Mouse (Mus musculus) E14TG2a.4 (cell line): ENCODE measurements around the gene Fat3.

Experiments
- H3K27me3 ChIP-seq: 2 replicates; pipeline ENCODE4 v1.6.1; 2014; ENCODE audit warnings: low read length, control low read depth; ENCODE audit not compliant: insufficient read depth
- H3K36me3 ChIP-seq: 2 replicates; pipeline ENCODE4 v1.6.1; 2014; ENCODE audit warnings: low read length, control low read depth; ENCODE audit not compliant: insufficient read depth
- H3K4me1 ChIP-seq: replicated peaks from 2 replicates; pipeline ENCODE4 v1.6.1; 2014; ENCODE audit warnings: low read depth, low read length, control low read depth
- H3K4me3 ChIP-seq: replicated peaks from 2 replicates; pipeline ENCODE4 v1.5.1; 2014; ENCODE audit warnings: mild to moderate bottlenecking, low read length
- H3K9me3 ChIP-seq: 2 replicates; pipeline ENCODE4 v1.6.1; 2014; ENCODE audit warnings: low read length, control low read depth
- CTCF ChIP-seq: conservative IDR thresholded peaks from 2 replicates; pipeline ENCODE4 v1.5.1; 2014; ENCODE audit warnings: low read length
- NANOG ChIP-seq: IDR thresholded peaks from 2 replicates; pipeline ENCODE4 v1.6.1; 2014; ENCODE audit warnings: borderline replicate concordance, low read length, mixed read lengths
- POU5F1 ChIP-seq: IDR thresholded peaks from 2 replicates; pipeline ENCODE4 v1.6.1; 2014; ENCODE audit warnings: low read length, borderline replicate concordance

Fat3 gene

DNA sequence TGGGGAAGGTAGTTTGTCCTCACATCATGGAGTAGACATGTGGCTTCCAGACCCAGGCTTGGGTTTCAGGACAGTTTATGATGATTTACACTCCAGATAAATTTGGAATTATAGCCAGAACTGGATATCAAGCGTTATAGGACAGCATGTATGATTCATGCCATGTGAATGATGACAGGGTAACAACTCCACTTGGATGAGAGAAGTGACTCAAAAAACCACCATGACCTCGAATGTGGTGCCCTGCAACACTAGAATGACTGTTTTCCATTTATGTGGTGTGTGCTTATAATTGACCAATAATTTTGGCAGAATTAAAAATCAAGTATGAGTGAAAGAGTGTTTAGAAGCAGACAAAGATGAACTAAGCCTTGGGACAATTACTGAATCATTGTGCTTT, 210.2 kb downstream of the Fat3 start:
- Histone ChIP-seq H3K4me3 (no peak overlapping the region), H3K4me1 (no peaks in the 10 kb centered on the region), H3K36me3 (no peaks in the 10 kb centered on the region), H3K27me3 (no peaks in the 10 kb centered on the region), H3K9me3 (no peaks in the 10 kb centered on the region)
- TF ChIP-seq NANOG: no peak
- TF ChIP-seq CTCF: no peak
- no peak for TF ChIP-seq POU5F1

DNA sequence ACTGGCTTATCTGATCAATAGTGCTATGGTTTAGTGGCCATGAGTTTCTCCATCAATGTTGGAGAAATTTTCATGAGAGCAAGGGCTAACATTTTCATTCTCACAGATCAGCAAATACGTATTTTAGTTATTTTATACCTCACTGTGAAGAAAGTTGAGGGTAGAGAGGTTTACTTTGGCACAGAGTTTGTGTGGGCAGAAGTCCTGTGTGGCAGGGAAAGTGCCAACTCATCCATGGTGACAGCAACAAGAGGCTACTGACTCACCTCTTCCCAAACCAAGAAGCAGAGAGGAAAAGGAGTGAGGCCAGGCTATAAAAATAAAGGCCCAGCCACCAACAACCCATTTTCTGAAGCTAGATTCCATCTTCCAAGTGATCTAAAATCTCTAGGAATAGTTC, 218.1 kb downstream of the Fat3 start:
- Histone ChIP-seq H3K9me3 (no peaks in the 10 kb centered on the region), H3K4me1 (no peaks in the 10 kb centered on the region), H3K27me3 (no peaks in the 10 kb centered on the region), H3K4me3 (no peak overlapping the region), H3K36me3 (no peaks in the 10 kb centered on the region)
- TF ChIP-seq CTCF (no peak), NANOG (no peak)

DNA sequence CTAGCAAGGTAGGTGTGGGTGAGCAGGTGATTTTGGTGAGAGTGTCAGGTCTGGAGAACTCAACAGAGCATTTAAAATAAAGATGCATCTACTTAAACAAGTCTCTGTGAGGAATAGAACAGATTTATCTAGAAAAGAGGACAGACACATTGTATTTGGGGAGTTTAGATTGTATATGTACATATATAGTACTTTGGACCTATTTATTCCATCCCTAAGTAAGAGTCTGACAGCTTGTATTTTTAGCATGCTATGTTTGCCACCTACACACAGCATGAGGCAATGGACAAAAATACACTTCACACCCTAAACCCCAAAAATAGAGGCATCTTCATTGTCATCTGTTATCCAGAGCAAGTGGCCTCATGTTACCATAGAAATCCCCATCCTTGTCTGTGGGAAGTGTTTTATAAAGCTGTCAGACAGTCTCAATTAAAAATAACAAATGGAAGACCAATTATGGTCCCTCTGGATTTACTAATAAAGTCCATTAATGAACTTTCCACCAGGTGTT, 218.7 kb downstream of the Fat3 start:
- H3K4me3 ChIP-seq: no peak overlapping the region
- H3K36me3 ChIP-seq: no peaks in the 10 kb centered on the region

DNA sequence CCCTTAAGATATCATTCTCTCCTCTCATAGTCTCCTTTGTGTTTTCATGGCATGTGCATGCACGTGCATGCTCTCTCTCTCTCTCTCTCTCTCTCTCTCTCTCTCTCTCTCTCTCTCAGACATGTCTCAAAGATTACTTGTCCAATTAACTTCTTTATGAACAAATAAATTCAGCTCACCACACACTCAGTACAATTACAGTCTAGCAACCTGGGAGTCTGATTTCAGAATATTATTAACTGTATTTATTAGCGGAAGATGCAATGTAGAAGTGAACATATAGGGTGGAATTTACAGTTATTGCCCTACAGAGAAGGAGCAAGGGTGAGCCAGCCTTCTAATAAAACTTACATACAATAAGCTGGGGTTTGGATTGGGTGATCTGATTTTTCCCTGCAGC, 225.5 kb downstream of the Fat3 start:
- no peak overlapping the region for H3K4me3 ChIP-seq
- H3K27me3 ChIP-seq: no peaks in the 10 kb centered on the region
- TF ChIP-seq CTCF: no peak
- TF ChIP-seq POU5F1: no peak
- TF ChIP-seq NANOG: no peak
- H3K4me1 ChIP-seq: no peaks in the 10 kb centered on the region
- H3K9me3 ChIP-seq: no peaks in the 10 kb centered on the region
- H3K36me3 ChIP-seq: no peaks in the 10 kb centered on the region

More for the DNA sequence above, 218.7 kb downstream of the Fat3 start:
- no peaks in the 10 kb centered on the region for H3K4me1 ChIP-seq
- TF ChIP-seq POU5F1: no peak
- no peak for TF ChIP-seq CTCF
- no peak for TF ChIP-seq NANOG
- H3K27me3 ChIP-seq: no peaks in the 10 kb centered on the region
- no peaks in the 10 kb centered on the region for H3K9me3 ChIP-seq

DNA sequence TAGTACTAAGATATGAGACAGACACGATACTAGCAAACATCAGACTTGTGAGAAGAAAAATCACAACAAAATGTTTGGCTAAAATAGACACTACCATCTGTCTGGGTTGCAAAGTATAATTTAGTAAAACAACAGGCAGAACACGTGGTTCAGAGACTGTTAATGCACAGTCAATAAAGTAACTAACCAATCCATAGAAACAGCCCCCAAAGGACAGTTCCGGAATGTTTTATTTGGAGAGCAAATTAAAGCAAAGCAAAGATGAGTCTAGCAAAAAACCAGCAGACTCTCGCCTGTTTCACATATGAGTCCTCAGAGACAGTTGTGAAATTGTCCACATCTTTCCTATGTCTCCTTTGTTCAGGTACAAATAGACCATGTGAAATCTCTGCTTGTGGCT, 227.0 kb downstream of the Fat3 start:
- Histone ChIP-seq H3K27me3 (no peaks in the 10 kb centered on the region), H3K9me3 (no peaks in the 10 kb centered on the region), H3K36me3 (no peaks in the 10 kb centered on the region), H3K4me3 (no peak overlapping the region), H3K4me1 (no peaks in the 10 kb centered on the region)
- no peak for TF ChIP-seq NANOG
- TF ChIP-seq POU5F1: no peak
- no peak for TF ChIP-seq CTCF

DNA sequence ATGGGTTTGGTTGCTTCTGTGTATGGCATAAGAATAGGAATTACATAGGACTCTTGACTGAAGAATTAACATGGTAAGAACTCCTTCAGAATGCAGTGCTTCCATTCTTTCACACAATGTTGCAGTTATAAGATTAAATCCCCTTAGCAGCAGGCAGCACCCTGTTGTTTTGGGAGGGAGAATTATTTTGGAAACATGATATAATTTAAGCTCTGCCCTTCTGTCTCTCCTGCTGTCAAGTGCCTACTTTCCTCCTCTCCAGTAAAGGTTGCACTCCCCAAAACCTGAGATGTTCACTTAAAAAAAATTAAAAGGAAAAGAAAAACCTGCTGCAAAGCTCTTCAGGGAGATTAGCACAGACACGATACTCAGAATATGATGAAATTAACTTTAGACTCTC, 228.3 kb downstream of the Fat3 start:
- no peaks in the 10 kb centered on the region for H3K9me3 ChIP-seq
- no peaks in the 10 kb centered on the region for H3K4me1 ChIP-seq
- H3K36me3 ChIP-seq: no peaks in the 10 kb centered on the region
- TF ChIP-seq POU5F1 (no peak), NANOG (no peak), CTCF (no peak)
- H3K27me3 ChIP-seq: no peaks in the 10 kb centered on the region
- no peak overlapping the region for H3K4me3 ChIP-seq

DNA sequence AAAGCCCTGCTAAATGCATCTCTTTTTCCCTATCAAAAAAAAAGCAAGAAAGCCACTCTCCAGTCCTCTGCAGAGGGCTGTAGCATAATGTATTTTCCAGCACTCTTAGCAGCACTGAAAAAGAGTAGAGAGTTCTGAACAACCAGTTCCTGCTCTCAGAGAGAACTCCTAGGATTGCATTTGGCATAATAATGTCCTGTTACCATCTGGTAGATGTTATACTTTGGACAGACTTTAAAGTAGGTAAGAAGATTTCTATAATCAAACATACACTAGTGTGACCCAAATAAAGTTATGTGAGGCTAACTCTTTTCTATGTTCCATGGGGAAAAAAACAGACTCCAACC, 230.3 kb downstream of the Fat3 start:
- H3K4me3 ChIP-seq: no peak overlapping the region
- H3K27me3 ChIP-seq: no peaks in the 10 kb centered on the region
- H3K36me3 ChIP-seq: no peaks in the 10 kb centered on the region
- H3K9me3 ChIP-seq: no peaks in the 10 kb centered on the region
- TF ChIP-seq CTCF: no peak
- H3K4me1 ChIP-seq: no peaks in the 10 kb centered on the region

DNA sequence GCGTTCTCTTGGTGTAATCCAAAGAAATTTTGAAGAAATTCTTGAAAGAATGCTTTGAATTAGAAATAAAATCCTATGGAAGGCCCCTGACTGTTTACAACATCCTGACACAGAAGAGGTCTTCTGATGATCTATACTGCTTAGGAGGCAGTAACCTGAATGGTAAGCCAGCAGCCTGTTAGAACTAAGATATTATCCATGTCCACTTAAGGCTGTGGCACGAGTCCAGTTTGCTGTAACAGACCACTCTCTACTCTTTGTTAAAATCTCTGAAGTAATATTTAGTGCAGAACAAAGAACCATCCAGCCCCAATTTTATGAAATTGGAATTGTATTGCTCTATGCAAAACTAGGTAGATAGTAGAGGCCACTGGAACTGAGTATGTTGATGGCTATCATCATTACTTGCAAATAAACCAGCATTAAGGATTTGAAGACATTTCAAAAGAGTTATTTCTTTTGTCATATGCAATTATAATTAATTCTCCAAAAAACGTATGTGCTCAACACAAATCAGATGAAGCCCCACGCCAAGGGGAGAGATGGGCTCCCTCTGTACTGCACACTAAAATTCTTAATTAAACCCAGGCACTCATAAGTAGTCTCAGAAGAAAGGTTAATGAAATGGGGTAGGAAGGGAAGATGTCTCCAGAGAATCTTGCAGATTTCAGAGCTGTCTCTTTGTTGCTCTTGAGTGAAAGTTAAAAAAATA, 230.9 kb downstream of the Fat3 start:
- no peak for TF ChIP-seq CTCF
- TF ChIP-seq POU5F1: no peak
- no peak for TF ChIP-seq NANOG
- Histone ChIP-seq H3K9me3 (no peaks in the 10 kb centered on the region), H3K4me1 (no peaks in the 10 kb centered on the region), H3K27me3 (no peaks in the 10 kb centered on the region), H3K4me3 (no peak overlapping the region), H3K36me3 (no peaks in the 10 kb centered on the region)

DNA sequence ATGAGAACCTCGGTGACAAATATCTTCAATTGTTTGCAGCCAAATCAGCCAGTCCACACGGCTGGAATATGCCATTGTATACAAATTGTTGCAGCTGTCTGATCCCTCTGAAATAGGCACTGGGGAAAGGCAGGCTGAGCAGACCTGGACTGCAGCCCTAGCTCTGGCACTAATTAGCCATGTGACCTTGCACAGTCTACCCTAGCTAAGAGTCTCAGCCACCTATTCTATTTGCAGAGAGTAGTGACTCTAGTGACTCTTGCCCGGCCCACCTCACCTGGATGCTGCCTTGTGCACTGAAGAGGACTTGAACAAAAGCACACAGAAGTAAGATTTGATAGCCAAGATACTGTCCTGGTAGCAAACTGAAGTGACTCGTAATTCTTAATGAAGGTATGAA, 235.6 kb downstream of the Fat3 start:
- no peaks in the 10 kb centered on the region for H3K4me1 ChIP-seq
- H3K27me3 ChIP-seq: no peaks in the 10 kb centered on the region
- no peaks in the 10 kb centered on the region for H3K9me3 ChIP-seq
- no peaks in the 10 kb centered on the region for H3K36me3 ChIP-seq
- H3K4me3 ChIP-seq: no peak overlapping the region
- no peak for TF ChIP-seq CTCF
- TF ChIP-seq NANOG: no peak
- no peak for TF ChIP-seq POU5F1
